Mouse (Mus musculus): Measurements from ENCODE around the gene Got1.
"Not testable (repeated sequence)": the region's sequence is repeated elsewhere in the genome, so short reads cannot be mapped to it uniquely, and the experiment has no call there.

Gene Got1

DNA sequence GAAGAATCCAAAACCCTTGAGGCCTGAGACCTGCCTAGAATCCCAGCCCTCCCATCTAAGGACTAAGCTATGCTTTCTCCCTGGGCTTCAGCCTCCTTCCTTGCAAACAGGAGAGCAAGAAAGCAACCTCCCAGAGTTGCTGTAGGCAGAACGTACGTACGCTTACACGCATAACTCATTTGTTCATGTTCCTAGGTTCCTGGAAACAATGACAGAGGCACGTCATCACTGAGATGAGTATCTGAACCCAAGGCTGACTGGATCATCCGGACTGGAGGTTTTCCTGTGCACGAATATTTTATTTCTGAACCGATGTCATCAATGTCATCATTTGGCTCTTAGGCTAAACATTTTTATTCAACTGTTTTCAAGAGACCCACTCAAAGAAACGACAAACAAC, 2.4 kb downstream of the Got1 start:
- DNase-seq (ENCODE audit: low spot score in 2 of 2), result no peak

DNA sequence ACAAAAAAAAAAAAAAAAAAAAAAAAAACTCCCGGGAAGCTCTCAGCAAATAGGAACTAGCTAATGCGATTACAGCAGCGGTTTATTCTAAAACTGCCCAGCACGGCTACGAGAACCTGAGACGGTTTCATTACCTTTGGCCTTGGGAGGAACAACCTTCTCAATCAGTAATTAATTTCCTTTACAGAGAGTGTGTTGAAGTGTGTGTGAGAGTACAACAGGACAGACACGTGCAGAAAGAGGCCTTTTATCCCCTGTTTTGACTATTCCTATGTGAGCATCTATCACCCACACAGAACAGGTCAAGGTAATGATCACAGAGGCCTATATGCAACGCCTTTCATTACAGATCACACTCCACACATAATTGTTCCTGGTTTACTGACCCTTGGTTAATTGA, 3.0 kb downstream of the Got1 start:
- no peak for DNase-seq (ENCODE audit: low spot score in 2 of 2)

GRCm38 (mm10) chr19:43520402-43520801, 4.0 kb downstream of the Got1 start:
- no peak for DNase-seq (ENCODE audit: low spot score in 2 of 2)

GRCm38 (mm10) chr19:43519226-43519625, 5.2 kb downstream of the Got1 start:
- DNase-seq (ENCODE audit: low spot score in 2 of 2), result no peak

DNA sequence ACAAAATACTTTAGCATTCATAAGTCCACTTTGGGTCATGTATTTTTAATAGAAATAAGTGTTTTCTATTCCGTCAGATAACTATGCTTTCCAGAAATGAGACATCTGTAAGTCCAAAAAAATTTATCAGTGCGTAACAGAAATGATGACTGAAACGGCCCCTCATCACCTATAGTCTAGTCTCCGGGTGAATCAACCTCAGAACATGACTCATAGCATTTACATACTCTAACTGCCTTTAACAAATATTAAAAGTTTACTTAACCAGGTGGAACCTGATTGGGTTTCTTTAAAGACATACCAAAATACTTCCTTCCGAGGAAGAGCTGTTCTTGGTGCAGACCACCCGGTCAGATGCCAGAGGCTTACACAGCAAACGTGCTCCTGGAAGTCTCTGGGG, 6.1 kb downstream of the Got1 start:
- no peak for DNase-seq (ENCODE audit: low spot score in 2 of 2)

GRCm38 (mm10) chr19:43517808-43518207, 6.6 kb downstream of the Got1 start:
- no peak for DNase-seq (ENCODE audit: low spot score in 2 of 2)

DNA sequence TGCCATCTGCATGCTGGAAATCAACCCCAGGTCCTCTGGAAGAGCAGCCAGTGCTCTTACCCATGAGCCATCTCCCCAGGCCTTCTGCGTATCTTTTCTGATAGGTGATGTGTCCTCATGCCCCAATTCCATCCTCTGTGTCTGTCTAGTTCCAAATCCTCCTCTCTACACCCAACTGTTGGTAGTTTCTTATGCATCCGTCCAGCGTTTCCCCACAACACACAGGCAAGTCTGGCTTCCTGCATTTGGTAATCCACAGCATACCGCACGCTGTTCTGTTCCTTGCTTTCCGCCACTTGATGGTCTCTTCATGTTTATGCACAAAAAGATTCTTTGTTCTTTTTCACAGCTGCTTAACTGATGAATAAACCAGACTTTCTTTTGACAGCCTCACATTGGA, 7.1 kb downstream of the Got1 start:
- DNase-seq (ENCODE audit: low spot score in 2 of 2), result no peak

GRCm38 (mm10) chr19:43516397-43517035, 7.9 kb downstream of the Got1 start:
- no peak for DNase-seq (ENCODE audit: low spot score in 2 of 2)

- no peak for DNase-seq (ENCODE audit: low spot score in 2 of 2)
Measured at GRCm38 (mm10) chr19:43515668-43516396, 8.6 kb downstream of the Got1 start.

- DNase-seq (ENCODE audit: low spot score in 2 of 2), result no peak
Measured at GRCm38 (mm10) chr19:43513874-43514273, 10.5 kb downstream of the Got1 start.

GRCm38 (mm10) chr19:43511621-43512620, 12.5 kb downstream of the Got1 start:
- no peak for DNase-seq (ENCODE audit: low spot score in 2 of 2)

DNA sequence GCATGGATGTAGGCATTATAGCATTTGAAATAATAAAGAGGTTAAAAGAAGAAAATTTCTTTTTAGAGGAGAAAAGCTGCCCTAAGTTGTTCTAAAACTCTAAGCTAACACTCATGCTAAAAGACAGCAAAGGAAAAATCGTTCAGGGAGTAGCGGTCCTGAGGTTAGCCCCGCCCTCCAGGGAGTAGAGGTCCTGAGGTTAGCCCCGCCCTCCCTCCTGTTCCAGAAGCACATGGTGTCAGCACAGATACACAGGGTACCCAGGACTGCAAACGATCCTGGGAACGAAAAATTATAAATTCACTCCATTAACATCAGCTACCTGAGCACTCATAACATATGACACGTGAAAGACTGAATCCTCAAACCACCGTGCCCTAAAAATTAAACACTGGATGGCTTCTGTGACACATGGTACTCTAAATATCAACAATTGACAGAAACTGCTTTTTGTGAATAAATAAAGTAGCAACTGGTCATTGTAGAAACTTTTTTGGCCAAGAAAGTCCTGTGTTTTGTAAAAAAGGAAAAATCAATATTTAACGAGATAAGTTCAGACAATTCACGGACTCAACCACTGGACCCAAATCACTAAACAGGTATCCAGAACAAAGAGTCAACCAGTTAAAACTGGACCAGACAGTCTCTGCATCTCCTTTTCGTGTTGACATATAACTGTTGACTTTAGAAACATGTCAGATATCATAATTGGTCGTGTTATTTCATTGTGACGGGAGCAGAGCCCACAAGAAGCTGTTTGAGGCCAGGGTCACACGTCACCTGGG, 13.8 kb downstream of the Got1 start:
- DNase-seq (ENCODE audit: low spot score in 2 of 2), result no peak

DNA sequence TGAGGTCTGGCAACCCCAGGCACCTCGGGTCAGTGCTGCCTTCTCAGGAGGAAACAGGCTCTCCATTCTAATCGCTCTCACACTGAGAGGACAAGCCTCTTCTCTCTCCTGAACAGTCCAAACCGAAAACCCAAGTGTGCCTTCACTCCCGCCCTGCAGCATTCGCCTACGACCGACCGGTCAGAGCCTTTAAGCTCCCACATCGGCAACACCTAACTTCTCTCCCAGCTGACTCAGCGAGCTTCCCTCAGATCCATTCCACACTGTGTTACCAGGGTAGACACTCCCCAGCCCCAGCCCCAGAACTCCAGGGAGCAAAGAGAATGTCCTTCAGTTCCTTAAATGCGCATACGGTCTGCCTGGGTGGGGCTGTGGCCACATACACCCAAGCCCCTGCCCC, 19.0 kb downstream of the Got1 start:
- DNase-seq (ENCODE audit: low spot score in 2 of 2), result no peak

- DNase-seq (ENCODE audit: low spot score in 2 of 2), result not testable (repeated sequence)
Measured at GRCm38 (mm10) chr19:43503593-43503992, 20.8 kb downstream of the Got1 start.

- no peak for DNase-seq (ENCODE audit: low spot score in 2 of 2)
Measured at GRCm38 (mm10) chr19:43502630-43503029, 21.8 kb downstream of the Got1 start.

- no peak for DNase-seq (ENCODE audit: low spot score in 2 of 2)
Measured at GRCm38 (mm10) chr19:43498874-43499273, 25.5 kb downstream of the Got1 start.

DNA sequence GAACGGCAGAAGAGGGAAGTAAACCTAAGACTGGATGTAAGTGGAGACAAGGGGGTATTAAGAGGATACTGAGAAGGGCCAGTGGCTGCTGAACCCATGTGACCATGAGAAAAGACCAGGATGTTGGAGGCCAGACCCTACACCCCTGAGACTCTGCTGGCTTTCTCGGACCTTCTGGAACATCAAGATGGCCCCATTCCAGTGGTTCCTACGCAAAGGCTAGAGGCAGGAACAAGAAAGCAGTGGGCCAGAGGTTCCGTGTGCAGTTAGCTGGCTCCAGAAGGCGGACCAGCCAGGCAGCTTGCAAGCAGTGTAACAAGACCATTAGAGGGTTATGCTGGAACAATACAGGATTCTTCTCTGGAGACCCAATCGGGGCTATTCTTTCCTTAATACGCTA, 27.0 kb downstream of the Got1 start:
- DNase-seq (ENCODE audit: low spot score in 2 of 2), result no peak

DNA sequence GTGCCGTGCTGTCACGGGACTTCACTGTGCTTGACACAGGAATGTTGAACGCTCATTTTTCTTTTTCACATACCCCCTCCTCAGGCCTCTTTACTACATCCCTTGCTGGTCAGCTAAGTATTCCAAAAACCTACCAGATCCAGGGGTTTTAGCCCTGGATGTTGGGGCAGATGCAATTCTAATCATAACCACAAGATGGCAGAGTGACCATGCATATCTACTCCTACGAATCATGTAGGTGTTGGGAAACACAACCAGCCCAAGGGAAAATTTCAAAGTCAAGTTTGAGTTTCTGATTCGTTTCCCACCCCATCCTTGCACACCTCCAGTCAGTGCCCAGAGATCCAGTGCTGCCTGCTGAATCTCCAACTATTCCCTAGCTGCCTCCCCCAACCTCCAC, 28.6 kb downstream of the Got1 start:
- DNase-seq (ENCODE audit: low spot score in 2 of 2), result no peak

- DNase-seq (ENCODE audit: low spot score in 2 of 2), result no peak
Measured at GRCm38 (mm10) chr19:43494914-43495313, 29.5 kb downstream of the Got1 start.

- no peak for DNase-seq (ENCODE audit: low spot score in 2 of 2)
Measured at GRCm38 (mm10) chr19:43493878-43494277, 30.5 kb downstream of the Got1 start.

DNA sequence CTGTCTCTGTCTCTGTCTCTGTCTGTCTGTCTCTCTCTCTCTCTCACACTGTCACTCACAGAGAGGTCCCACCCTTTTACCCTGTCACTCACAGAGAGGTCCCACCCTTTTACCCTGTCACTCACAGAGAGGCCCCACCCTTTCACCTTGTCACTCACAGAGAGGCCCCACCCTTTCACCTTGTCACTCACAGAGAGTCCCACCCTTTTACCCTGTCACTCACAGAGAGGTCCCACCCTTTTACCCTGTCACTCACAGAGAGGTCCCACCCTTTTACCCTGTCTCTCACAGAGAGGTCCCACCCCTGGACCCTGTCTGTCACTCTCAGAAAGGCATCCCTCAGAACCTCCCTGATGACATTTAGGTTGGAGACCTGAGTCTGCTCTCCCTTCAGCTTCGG, 31.1 kb downstream of the Got1 start:
- DNase-seq (ENCODE audit: low spot score in 2 of 2), result not testable (repeated sequence)

DNA sequence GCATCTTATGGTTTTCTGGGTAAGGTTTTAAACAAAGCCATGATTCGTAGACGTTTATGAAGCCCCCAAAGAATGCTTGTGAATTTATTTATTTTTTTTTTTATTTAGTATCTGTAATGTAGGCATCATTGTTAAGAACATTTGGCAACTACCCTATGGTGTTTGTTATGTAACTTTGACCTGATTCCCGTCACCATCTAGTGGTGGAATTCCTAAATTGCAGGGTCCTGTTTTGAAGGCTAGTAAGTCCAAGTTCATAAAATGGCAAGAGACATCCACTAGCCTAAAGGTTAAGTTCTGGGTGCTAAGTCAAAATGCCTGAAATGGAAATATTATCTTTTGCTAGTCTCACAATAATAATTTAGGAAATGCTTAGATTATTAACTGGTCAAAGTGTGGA, 37.0 kb downstream of the Got1 start:
- DNase-seq (ENCODE audit: low spot score in 2 of 2), result no peak

All from urinary bladder, adult 18-20 months (tissue).